Mouse (Mus musculus): Measurements from ENCODE around the gene Mst1r.
A peak's percentile ranks its signal among the peaks of the same experiment; 100 is the strongest.

Mst1r gene

GRCm38 (mm10) chr9:107928169-107928568 lies 21.5 kb downstream of the Mst1r start, which contains the start of gene Actl11:
Actl11 (plus strand) TSS chr9:107928469.
- no peak for TF ChIP-seq GATA4 (IDR thresholded peaks at IDR 0.05; ENCODE audit: insufficient replicate concordance, low read length)

- TF ChIP-seq GATA4 (IDR thresholded peaks at IDR 0.05; ENCODE audit: insufficient replicate concordance, low read length): no peak
Observed at GRCm38 (mm10) chr9:107932221-107932620, 25.5 kb downstream of the Mst1r start.

- TF ChIP-seq GATA4 (IDR thresholded peaks at IDR 0.05; ENCODE audit: insufficient replicate concordance, low read length): no peak
Observed at GRCm38 (mm10) chr9:107934146-107934545, 27.5 kb downstream of the Mst1r start.

GRCm38 (mm10) chr9:107935374-107935773 lies 28.7 kb downstream of the Mst1r start, which contains the start of gene Camkv:
Camkv (plus strand) TSS chr9:107935674.
- no peak for TF ChIP-seq GATA4 (IDR thresholded peaks at IDR 0.05; ENCODE audit: insufficient replicate concordance, low read length)

GRCm38 (mm10) chr9:107935790-107936214 lies 29.1 kb downstream of the Mst1r start:
- no peak for TF ChIP-seq GATA4 (IDR thresholded peaks at IDR 0.05; ENCODE audit: insufficient replicate concordance, low read length)

- no peak for TF ChIP-seq GATA4 (IDR thresholded peaks at IDR 0.05; ENCODE audit: insufficient replicate concordance, low read length)
Observed at GRCm38 (mm10) chr9:107936215-107936822, 29.6 kb downstream of the Mst1r start.

- TF ChIP-seq GATA4 (IDR thresholded peaks at IDR 0.05; ENCODE audit: insufficient replicate concordance, low read length): no peak
Observed at GRCm38 (mm10) chr9:107936831-107937230, 30.2 kb downstream of the Mst1r start.

- no peak for TF ChIP-seq GATA4 (IDR thresholded peaks at IDR 0.05; ENCODE audit: insufficient replicate concordance, low read length)
Observed at GRCm38 (mm10) chr9:107947241-107948194, 40.8 kb downstream of the Mst1r start.

GRCm38 (mm10) chr9:107949184-107949921 lies 42.7 kb downstream of the Mst1r start:
- no peak for TF ChIP-seq GATA4 (IDR thresholded peaks at IDR 0.05; ENCODE audit: insufficient replicate concordance, low read length)

GRCm38 (mm10) chr9:107949922-107950235 lies 43.2 kb downstream of the Mst1r start, which contains the start of gene Traip:
Traip (plus strand) TSS chr9:107950136.
- no peak for TF ChIP-seq GATA4 (IDR thresholded peaks at IDR 0.05; ENCODE audit: insufficient replicate concordance, low read length)

- TF ChIP-seq GATA4 (IDR thresholded peaks at IDR 0.05; ENCODE audit: insufficient replicate concordance, low read length): peak; percentile 89; the same call in 1 of the 2 replicates
Observed at GRCm38 (mm10) chr9:107950460-107951355, 44.0 kb downstream of the Mst1r start.

GRCm38 (mm10) chr9:107955613-107956289 lies 49.1 kb downstream of the Mst1r start:
- no peak for TF ChIP-seq GATA4 (IDR thresholded peaks at IDR 0.05; ENCODE audit: insufficient replicate concordance, low read length)

GRCm38 (mm10) chr9:107957141-107957540 lies 50.5 kb downstream of the Mst1r start:
- no peak for TF ChIP-seq GATA4 (IDR thresholded peaks at IDR 0.05; ENCODE audit: insufficient replicate concordance, low read length)

GRCm38 (mm10) chr9:107959896-107960295 lies 53.2 kb downstream of the Mst1r start:
- no peak for TF ChIP-seq GATA4 (IDR thresholded peaks at IDR 0.05; ENCODE audit: insufficient replicate concordance, low read length)
